Mouse (Mus musculus) bone marrow macrophage, adult 2 months (primary cell): ENCODE measurements at regions not wholly inside any gene's neighbourhood (a gene's known extent, or its start where the extent isn't known, plus 50 kb on each side); places are given as distances from the start of the nearest gene placed in this dataset.

ENCODE experiments used
- CTCF ChIP-seq: IDR thresholded peaks from 2 replicates; pipeline ENCODE4 v1.5.1; 2012; ENCODE audit warnings: low read depth, mild to moderate bottlenecking, low read length, moderate library complexity
- POLR2A ChIP-seq: IDR thresholded peaks from 2 replicates; pipeline ENCODE4 v1.6.1; 2012; ENCODE audit warnings: mild to moderate bottlenecking, low read depth, low read length, borderline replicate concordance

GRCm38 (mm10) chr13:37718364-37718763, 59.8 kb upstream of the Rreb1 start:
- no peak for TF ChIP-seq CTCF
- no peak for TF ChIP-seq POLR2A
